Mouse (Mus musculus) forebrain, postnatal 0 days (tissue): ENCODE results near the gene Ppara. TPM values are rescaled to one million over a fixed set of nuclear protein-coding genes. Genes with fewer than 3 reads are reported as not detected.
A peak's percentile ranks its signal among the peaks of the same experiment; 100 is the strongest.

Source experiments
- ATAC-seq: fragments of 200-750 bp; cut with Nextera tagmentation; 2 replicates; pipeline ENCODE4 v1.8.0; 2017; ENCODE audit warnings: mild to moderate bottlenecking, moderate library complexity
- DNase-seq: peaks from one replicate; pipeline ENCODE4 v3.0.0-alpha.2; 2015
- H3K27ac ChIP-seq: fragments of 300-500 bp; sonication (generic); 2 replicates; pipeline ENCODE4 v1.5.1; 2014; ENCODE audit warnings: low read depth, mild to moderate bottlenecking, antibody characterized with exemption, low read length, moderate library complexity, mixed read lengths
- H3K27me3 ChIP-seq: fragments of 300-500 bp; sonication (generic); 2 replicates; pipeline ENCODE4 v1.6.1; 2014; ENCODE audit warnings: mild to moderate bottlenecking, low read length, mixed read lengths; ENCODE audit not compliant: insufficient read depth
- H3K36me3 ChIP-seq: fragments of 300-500 bp; sonication (generic); 2 replicates; pipeline ENCODE4 v1.6.1; 2014; ENCODE audit warnings: mild to moderate bottlenecking, moderate library complexity; ENCODE audit not compliant: insufficient read depth
- H3K4me1 ChIP-seq: fragments of 300-500 bp; sonication (generic); 2 replicates; pipeline ENCODE4 v1.6.1; 2014; ENCODE audit warnings: antibody characterized with exemption; ENCODE audit not compliant: insufficient read depth
- H3K4me2 ChIP-seq: fragments of 300-500 bp; sonication (generic); 2 replicates; pipeline ENCODE4 v1.6.1; 2014; ENCODE audit warnings: low read depth, mild to moderate bottlenecking, moderate library complexity
- H3K4me3 ChIP-seq: fragments of 300-500 bp; sonication (generic); 2 replicates; pipeline ENCODE4 v1.5.1; 2014; ENCODE audit warnings: low read depth, low read length, mixed read lengths
- H3K9ac ChIP-seq: fragments of 300-500 bp; sonication (generic); 2 replicates; pipeline ENCODE4 v1.6.1; 2014; ENCODE audit warnings: mild to moderate bottlenecking
- H3K9me3 ChIP-seq: fragments of 300-500 bp; sonication (generic); 2 replicates; pipeline ENCODE4 v1.6.1; 2016; ENCODE audit warnings: low read length
- CTCF ChIP-seq: sonication (generic); IDR thresholded peaks from 2 replicates; pipeline ENCODE4 v1.5.1; 2016; ENCODE audit warnings: antibody characterized with exemption, control low read depth, low read depth
- WGBS: fragments of 180-500 bp; shearing (Covaris S2); extraction: QIAGEN DNeasy Blood & Tissue Kit; methylation state at CpG from one replicate; pipeline ENCODE4 v1.1.7; 2014; 5-methylcytosine and 5-hydroxymethylcytosine counted together
- polyA plus RNA-seq: library from polyadenylated mRNA; unstranded; fragments of >200 nt; fragmentation: Nextera tagmentation; extraction: Ambion mirVana; gene quantifications from 2 replicates; pipeline ENCODE4 v1.2.1, GENCODE M21; 2015
- total RNA-seq: library from RNA; depleted of rRNA; stranded (reverse); fragments of >200 nt; gene quantifications from 2 replicates; pipeline ENCODE4 v1.2.3, GENCODE M21; 2014

The Ppara gene
- total and polyA plus RNA-seq, 2 experiments from 2014 or later, result 1.7 to 2.0 TPM

DNA sequence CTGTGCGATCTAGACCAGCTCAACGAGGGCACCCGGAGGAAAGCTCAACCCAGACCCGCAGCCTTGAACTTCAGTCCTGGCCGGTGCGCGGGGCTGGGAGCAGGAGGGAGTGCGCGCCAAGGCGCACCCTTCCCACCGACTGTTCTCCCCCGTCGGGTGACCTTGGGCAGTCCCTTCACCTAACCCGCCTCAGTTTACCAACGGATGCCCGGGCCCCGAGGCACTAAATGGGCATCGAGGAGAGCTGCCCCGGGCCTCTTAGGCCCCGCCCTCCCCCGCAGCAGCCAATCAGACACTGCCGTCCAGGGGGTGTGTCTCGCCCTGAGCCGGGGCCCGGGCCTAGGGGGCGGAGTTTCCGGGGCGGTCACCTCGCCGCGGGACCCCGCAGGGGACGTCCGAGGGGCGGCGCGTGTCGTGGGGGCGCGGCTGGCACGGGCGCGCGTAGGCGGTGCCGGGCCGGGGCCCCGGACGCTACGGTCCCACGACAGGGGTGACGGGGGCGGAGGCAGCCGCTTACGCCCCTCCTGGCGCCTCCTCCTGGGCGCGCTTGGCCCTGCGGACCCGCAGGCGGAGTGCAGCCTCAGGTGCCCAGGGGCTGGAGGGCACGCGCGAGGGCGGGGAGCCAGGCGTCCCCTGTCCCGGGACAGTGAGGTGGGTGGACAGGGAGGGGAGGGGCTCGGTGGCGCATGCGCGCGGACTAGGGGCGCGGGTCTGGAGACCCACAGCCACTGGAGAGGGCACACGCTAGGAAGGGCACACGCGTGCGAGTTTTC lies 466 bp downstream of the Ppara start:
- 6% methylated on average over 72 of the region's 78 CpGs for WGBS
- no peaks in the 10 kb centered on the region for H3K9me3 ChIP-seq

DNA sequence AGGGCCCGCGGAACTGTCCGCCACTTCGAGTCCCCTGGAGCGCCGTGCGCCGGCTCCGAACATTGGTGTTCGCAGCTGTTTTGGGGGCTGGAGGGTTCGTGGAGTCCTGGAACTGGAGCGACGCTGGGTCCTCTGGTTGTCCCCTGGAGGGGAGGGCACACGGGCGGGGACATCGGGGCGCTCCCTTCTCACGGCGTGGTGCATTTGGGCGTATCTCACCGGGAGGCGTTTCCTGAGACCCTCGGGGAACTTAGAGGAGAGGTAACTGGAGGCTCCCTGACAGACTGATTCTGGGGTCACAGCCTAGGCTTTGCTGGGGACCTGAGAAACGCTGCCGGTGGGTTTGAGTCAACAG lies 1.0 kb downstream of the Ppara start:
- no peak overlapping the region for H3K27ac ChIP-seq
- peak overlapping the region; percentile 66 for H3K4me2 ChIP-seq
- 1% methylated on average over 25 of the region's 25 CpGs for WGBS
- peaks cover 48% of the 10 kb centered on the region for H3K27me3 ChIP-seq
- H3K36me3 ChIP-seq, result no peaks in the 10 kb centered on the region
- no peak for TF ChIP-seq CTCF
- peak overlapping the region; percentile 35; the same call in 1 of the 2 replicates for H3K9ac ChIP-seq
- H3K4me1 ChIP-seq, result no peaks in the 10 kb centered on the region
- DNase-seq (peak; percentile 3), ATAC-seq (no peak; the same call in none of the 2 replicates)
- no peaks in the 10 kb centered on the region for H3K9me3 ChIP-seq
- H3K4me3 ChIP-seq, result peak overlapping the region; percentile 46

More for the DNA sequence above, 466 bp downstream of the Ppara start:
- Histone ChIP-seq H3K4me3 (peak overlapping the region; percentile 46), H3K4me2 (peak overlapping the region; percentile 66), H3K27ac (no peak overlapping the region), H3K36me3 (no peaks in the 10 kb centered on the region), H3K27me3 (peaks cover 48% of the 10 kb centered on the region), H3K4me1 (no peaks in the 10 kb centered on the region), H3K9ac (peak overlapping the region; percentile 35; the same call in 1 of the 2 replicates)
- ATAC-seq, result peak; percentile 93
- TF ChIP-seq CTCF, result peak; percentile 15; the same call in 1 of the 2 replicates
- peak; percentile 61 for DNase-seq

DNA sequence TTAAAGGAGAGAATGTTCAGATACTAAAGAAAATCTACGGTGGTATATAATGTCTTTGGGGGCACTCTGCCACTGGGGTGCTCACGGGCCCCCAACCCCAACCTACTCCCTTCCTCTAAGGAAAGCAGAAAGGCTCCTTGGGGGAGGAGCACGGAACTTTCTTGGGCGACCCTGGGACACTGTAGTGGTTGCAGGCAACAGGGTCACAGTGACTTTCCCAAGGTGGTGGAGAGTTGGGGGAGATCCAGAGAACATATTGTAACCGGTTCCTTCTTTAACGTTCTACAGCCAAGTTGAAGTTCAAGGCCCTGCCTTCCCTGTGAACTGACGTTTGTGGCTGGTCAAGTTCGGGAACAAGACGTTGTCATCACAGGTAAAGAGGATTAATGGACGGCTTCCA lies 1.7 kb downstream of the Ppara start:
- Histone ChIP-seq H3K4me1 (no peaks in the 10 kb centered on the region), H3K27ac (no peak overlapping the region), H3K4me2 (peak overlapping the region; percentile 8; the same call in 1 of the 2 replicates), H3K4me3 (peak overlapping the region; percentile 46; the same call in 1 of the 2 replicates), H3K9ac (no peak overlapping the region), H3K36me3 (no peaks in the 10 kb centered on the region), H3K27me3 (peaks cover 48% of the 10 kb centered on the region), H3K9me3 (no peaks in the 10 kb centered on the region)
- 57% methylated on average over 10 of the region's 10 CpGs for WGBS
- DNase-seq (no peak), ATAC-seq (no peak)
- no peak for TF ChIP-seq CTCF

DNA sequence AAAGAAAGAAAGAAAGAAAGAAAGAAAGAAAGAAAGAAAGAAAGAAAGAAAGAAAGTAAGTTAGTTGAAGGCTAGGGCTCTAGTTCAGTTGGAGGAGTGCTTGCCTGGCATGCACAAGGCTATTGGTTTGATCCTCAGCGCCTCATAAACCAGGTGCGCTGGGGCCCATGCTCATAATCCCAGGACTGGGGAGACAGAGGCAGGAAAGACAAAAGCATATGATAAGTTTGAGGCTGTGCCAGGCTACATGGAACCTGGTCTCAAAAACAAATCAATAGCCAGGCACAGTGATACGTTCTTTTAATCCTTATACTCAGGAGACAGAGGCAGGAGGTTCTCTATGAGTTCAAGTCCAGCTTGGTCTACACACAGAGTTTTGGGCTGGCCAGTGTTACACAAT lies 3.6 kb downstream of the Ppara start:
- Histone ChIP-seq H3K36me3 (no peaks in the 10 kb centered on the region), H3K4me1 (no peaks in the 10 kb centered on the region), H3K27me3 (peaks cover 35% of the 10 kb centered on the region), H3K4me2 (no peak overlapping the region), H3K9me3 (no peaks in the 10 kb centered on the region), H3K4me3 (no peak overlapping the region), H3K27ac (no peak overlapping the region), H3K9ac (no peak overlapping the region)
- 87% methylated on average over 3 of the region's 3 CpGs for WGBS
- TF ChIP-seq CTCF, result no peak
- no peak for DNase-seq
- ATAC-seq, result no peak

DNA sequence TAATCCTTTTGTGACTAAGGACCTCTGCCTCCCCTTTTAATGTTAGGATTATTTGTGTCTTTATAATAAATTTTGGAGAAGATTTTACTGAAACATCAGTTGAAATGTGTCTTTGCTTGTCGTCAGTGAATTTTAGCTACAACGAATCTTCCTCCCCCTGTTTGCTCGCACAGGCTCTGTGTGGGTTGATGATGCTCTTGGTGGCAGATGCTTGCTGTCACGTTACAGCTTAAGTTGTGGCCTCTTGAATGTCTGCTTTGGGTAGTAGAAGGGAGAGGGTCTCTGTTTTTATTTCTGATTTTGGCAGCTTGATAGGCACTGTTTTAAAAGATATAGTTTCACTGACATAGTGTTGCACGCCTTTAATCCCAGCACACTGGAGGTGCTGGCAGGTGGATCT lies 4.2 kb downstream of the Ppara start:
- TF ChIP-seq CTCF, result no peak
- Histone ChIP-seq H3K4me3 (no peak overlapping the region), H3K4me2 (no peak overlapping the region), H3K9me3 (no peaks in the 10 kb centered on the region), H3K36me3 (no peaks in the 10 kb centered on the region), H3K27ac (no peak overlapping the region), H3K27me3 (peaks cover 31% of the 10 kb centered on the region), H3K4me1 (no peaks in the 10 kb centered on the region), H3K9ac (no peak overlapping the region)
- DNase-seq (no peak), ATAC-seq (no peak)
- WGBS, result 70% methylated on average over 5 of the region's 5 CpGs

DNA sequence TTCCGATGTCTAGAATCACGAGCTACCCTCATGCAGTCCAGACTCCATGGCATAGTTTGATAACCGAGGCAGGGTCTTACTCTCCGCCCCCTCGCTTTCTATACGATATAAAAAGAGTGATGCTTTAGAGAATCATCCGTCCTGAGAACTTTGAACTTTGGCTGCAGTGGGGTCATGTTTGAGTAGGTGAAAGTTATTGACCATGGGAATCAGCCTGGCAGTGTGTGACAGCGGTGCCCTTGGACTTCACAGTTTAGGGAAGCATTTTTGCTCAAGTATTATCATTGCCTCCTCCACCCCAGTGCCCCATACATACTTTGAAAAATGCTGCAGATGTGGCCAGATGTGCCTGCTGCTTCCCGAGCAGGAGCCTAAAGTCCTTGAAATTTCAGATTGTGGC lies 7.8 kb downstream of the Ppara start:
- ATAC-seq, result no peak
- no peaks in the 10 kb centered on the region for H3K36me3 ChIP-seq
- H3K9me3 ChIP-seq, result no peaks in the 10 kb centered on the region
- TF ChIP-seq CTCF, result no peak
- WGBS, result 88% methylated on average over 9 of the region's 9 CpGs
- H3K27me3 ChIP-seq, result no peaks in the 10 kb centered on the region
- H3K9ac ChIP-seq, result no peak overlapping the region
- H3K4me1 ChIP-seq, result no peaks in the 10 kb centered on the region
- no peak overlapping the region for H3K4me2 ChIP-seq
- no peak overlapping the region for H3K27ac ChIP-seq
- no peak for DNase-seq
- H3K4me3 ChIP-seq, result no peak overlapping the region

DNA sequence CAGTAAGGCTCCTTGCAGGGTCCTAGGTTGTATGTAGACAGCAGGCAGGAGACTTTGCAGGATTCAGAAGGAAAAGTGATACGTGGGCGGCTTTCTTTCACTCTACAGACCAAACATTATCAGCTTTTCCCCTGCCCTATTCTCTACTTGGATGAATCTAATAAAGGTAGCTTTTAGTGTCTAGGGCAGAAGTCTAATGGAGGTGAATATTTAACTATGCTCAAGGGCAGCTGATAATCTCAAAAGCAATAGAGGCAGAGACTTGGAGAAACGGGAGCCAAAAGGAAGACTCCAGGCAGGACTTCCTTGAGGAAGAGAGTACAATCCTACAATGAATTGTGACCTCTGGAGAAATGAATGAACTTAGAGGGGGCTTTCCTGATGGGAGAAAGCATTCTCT lies 9.2 kb downstream of the Ppara start:
- ATAC-seq, result no peak
- Histone ChIP-seq H3K9ac (no peak overlapping the region), H3K4me3 (no peak overlapping the region), H3K4me1 (no peaks in the 10 kb centered on the region), H3K9me3 (no peaks in the 10 kb centered on the region), H3K4me2 (no peak overlapping the region), H3K27me3 (no peaks in the 10 kb centered on the region), H3K27ac (no peak overlapping the region), H3K36me3 (no peaks in the 10 kb centered on the region)
- no peak for TF ChIP-seq CTCF
- WGBS, result 79% methylated on average over 3 of the region's 3 CpGs
- no peak for DNase-seq
